23 mouse cellular contexts compared by ENCODE assay signal in the genomic region with DNA sequence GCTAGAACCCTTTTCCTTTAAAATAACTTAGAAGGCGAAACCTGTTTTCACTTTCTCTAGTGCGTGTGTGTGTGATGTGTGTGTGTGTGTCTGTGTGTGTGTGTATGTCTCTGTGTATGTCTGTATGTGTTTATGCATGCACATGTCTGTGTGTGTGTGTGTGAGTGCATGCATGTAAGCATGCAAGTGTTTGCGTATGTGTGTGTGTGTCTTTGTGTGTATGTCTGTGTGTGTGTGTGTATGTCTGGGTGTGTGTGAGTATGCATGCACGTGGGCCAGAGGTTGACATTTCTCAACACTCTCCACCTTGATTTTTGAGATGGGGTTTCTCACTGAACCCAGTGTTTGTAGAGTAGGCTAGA.
DNase-seq lines count a peak whose midpoint lies in the region; ATAC-seq and TF ChIP-seq lines count a peak whose summit lies in the region.
"Had no signal": no experiment of that assay in that cellular context is flagged by ENCODE, and none has a peak within 500 bp of the region (broad histone marks: within the 10 kb centered on the region; RNA-seq: fewer than 3 reads in every experiment).

No protein-coding gene starts in this region.

- in situ Hi-C loops in CH12.LX (cut with MboI; ENCODE audit: low pct_ligation_motif_present, low pct_unique_long_range_greater_than_20kb, low sequenced_read_pairs): loop anchor here (5.0 kb wide), 1 partner anchor 76 kb away; a partner anchor contains a TSS

- TF ChIP-seq EP300 in CH12.LX (IDR thresholded peaks at IDR 0.05; ENCODE audit: low read length): no peak

- DNase-seq in spleen, adult 2 months (ENCODE audit: low read depth in 1 of 2, low spot score in 2 of 2): no peak
- no peak for DNase-seq in spleen, postnatal 10 days (ENCODE audit: low spot score in 2 of 2)
- DNase-seq in CH12.LX (ENCODE audit: extremely low read depth): no peak
- peak; percentile 47 for DNase-seq in naive thymus-derived CD4-positive, alpha-beta T cell, adult 2 months (ENCODE audit: low read depth)
- DNase-seq in yolk sac, embryonic 10.5 days (ENCODE audit: low spot score): no peak
- DNase-seq in embryo, embryonic 10 days (ENCODE audit: low spot score): no peak
- DNase-seq: adrenal gland, adult 8-10 months; adrenal gland, postnatal 25 days; cerebellum, adult 18-20 months; cerebellum, adult 9-10 months; cerebellum, postnatal 14 days; forebrain, postnatal 0 days; gastrocnemius, postnatal 36 days; heart, adult 2 months; heart, postnatal 36 days had no signal

- H3K4me2 ChIP-seq in CH12.LX (ENCODE audit: insufficient read depth, low read depth, poor library complexity, severe bottlenecking): peak overlapping the region; percentile 67
- no peak overlapping the region for H3K4me2 ChIP-seq in hindbrain, embryonic 13.5 days
- H3K4me2 ChIP-seq: embryonic facial prominence, embryonic 12.5 days; embryonic facial prominence, embryonic 15.5 days; hindbrain, embryonic 14.5 days had no signal

- H3K27ac ChIP-seq in spleen, adult 2 months (ENCODE audit: insufficient read depth, low read length): peak overlapping the region; percentile 41
- H3K27ac ChIP-seq in CH12.LX (ENCODE audit: insufficient read depth, low read depth): peak overlapping the region; percentile 55; the same call in 1 of the 2 replicates
- no peak overlapping the region for H3K27ac ChIP-seq in hindbrain, embryonic 13.5 days
- H3K27ac ChIP-seq: embryonic facial prominence, embryonic 12.5 days; embryonic facial prominence, embryonic 15.5 days; heart, adult 2 months; hindbrain, embryonic 10.5 days; hindbrain, embryonic 14.5 days; hindbrain, postnatal 0 days had no signal

- TF ChIP-seq RAD21 in CH12.LX (IDR thresholded peaks at IDR 0.05; ENCODE audit: low read depth, low read length): no peak

- H3K9ac ChIP-seq in CH12.LX (ENCODE audit: insufficient read depth, low read depth): peak overlapping the region; percentile 37; the same call in 1 of the 2 replicates
- H3K9ac ChIP-seq in hindbrain, embryonic 13.5 days: no peak overlapping the region
- H3K9ac ChIP-seq: embryonic facial prominence, embryonic 12.5 days; embryonic facial prominence, embryonic 15.5 days; forebrain, postnatal 0 days; hindbrain, embryonic 14.5 days had no signal

- H3K4me1 ChIP-seq in spleen, adult 2 months (ENCODE audit: control insufficient read depth, insufficient read depth, insufficient read length): peaks cover 52% of the 10 kb centered on the region
- H3K4me1 ChIP-seq in CH12.LX (ENCODE audit: control insufficient read depth in 1 of 2, insufficient read depth in 2 of 2): peaks cover 24 to 70% of the 10 kb centered on the region in 2 experiments
- peaks cover 21% of the 10 kb centered on the region for H3K4me1 ChIP-seq in hindbrain, embryonic 13.5 days (replicated peaks)

- WGBS in spleen, adult 2 months: 79% methylated on average over 4 of the region's 4 CpGs
- 96% methylated on average over 4 of the region's 4 CpGs for WGBS in hindbrain, embryonic 13.5 days

- H3K27me3 ChIP-seq in spleen, adult 2 months (ENCODE audit: control insufficient read depth, insufficient read depth, low read length): no peaks in the 10 kb centered on the region
- H3K27me3 ChIP-seq in CH12.LX (replicated peaks): no peaks in the 10 kb centered on the region
- H3K27me3 ChIP-seq in hindbrain, embryonic 13.5 days: no peaks in the 10 kb centered on the region
- H3K27me3 ChIP-seq: embryonic facial prominence, embryonic 12.5 days; embryonic facial prominence, embryonic 15.5 days had no signal

- H3K9me3 ChIP-seq in CH12.LX (replicated peaks; ENCODE audit: low read length): no peaks in the 10 kb centered on the region
- H3K9me3 ChIP-seq in hindbrain, embryonic 13.5 days: no peaks in the 10 kb centered on the region
- H3K9me3 ChIP-seq: embryonic facial prominence, embryonic 12.5 days; embryonic facial prominence, embryonic 15.5 days; hindbrain, embryonic 10.5 days had no signal

- no peak overlapping the region for H3K4me3 ChIP-seq in spleen, adult 2 months (ENCODE audit: extremely low read depth, insufficient read depth, insufficient read length)
- H3K4me3 ChIP-seq in CH12.LX (replicated peaks in 1 of 3; ENCODE audit: low read depth in 2 of 3, low read length in 2 of 3, poor library complexity in 1 of 3): peak overlapping the region in 1 of 3 experiments; percentile 40
- no peak overlapping the region for H3K4me3 ChIP-seq in hindbrain, embryonic 13.5 days
- H3K4me3 ChIP-seq: embryonic facial prominence, embryonic 12.5 days; embryonic facial prominence, embryonic 15.5 days; heart, adult 2 months; hindbrain, embryonic 10.5 days had no signal

- no peak for TF ChIP-seq POLR2A in spleen, adult 2 months (IDR thresholded peaks at IDR 0.05; ENCODE audit: low read depth, low read length)
- no peak for TF ChIP-seq POLR2A in CH12.LX (IDR thresholded peaks at IDR 0.05; ENCODE audit: low read depth, low read length)

- dilution Hi-C loops in CH12.LX (cut with MboI; ENCODE audit: extremely low pct_ligation_motif_present, extremely low pct_unique_long_range_greater_than_20kb, low sequenced_read_pairs): no loop called here

- H3K79me2 ChIP-seq in CH12.LX (replicated peaks; ENCODE audit: control insufficient read depth, extremely low read depth, insufficient read depth, poor library complexity, severe bottlenecking): 0 out of 2 replicates have a peak, but pooled peaks cover 2% of the 10 kb centered on the region

- no peak for TF ChIP-seq CTCF in spleen, adult 2 months (IDR thresholded peaks at IDR 0.05; ENCODE audit: extremely low read depth, insufficient read depth, insufficient read length, insufficient replicate concordance)
- no peak for TF ChIP-seq CTCF in CH12.LX (conservative IDR thresholded peaks at IDR 0.05 in 1 of 2, IDR thresholded peaks at IDR 0.05 in 1 of 2; ENCODE audit: low read depth in 2 of 2, low read length in 2 of 2)

- no peaks in the 10 kb centered on the region for H3K36me3 ChIP-seq in spleen, adult 2 months (ENCODE audit: control insufficient read depth, insufficient read depth, low read length)
- H3K36me3 ChIP-seq in CH12.LX (replicated peaks in 1 of 2; ENCODE audit: control insufficient read depth in 1 of 2, insufficient read depth in 1 of 2, low read length in 1 of 2): no peaks in the 10 kb centered on the region
- no peaks in the 10 kb centered on the region for H3K36me3 ChIP-seq in hindbrain, embryonic 13.5 days
- H3K36me3 ChIP-seq: embryonic facial prominence, embryonic 12.5 days; embryonic facial prominence, embryonic 15.5 days; hindbrain, embryonic 10.5 days had no signal

- ATAC-seq in hindbrain, embryonic 13.5 days (ENCODE audit: low FRiP score): no peak
- ATAC-seq: forebrain, embryonic 14.5 days; hindbrain, postnatal 0 days; intestine, postnatal 0 days had no signal

TF ChIP-seq in CH12.LX, 34 proteins besides CTCF, POLR2A, EP300 and RAD21:
- TF ChIP-seq USF1 (IDR thresholded peaks at IDR 0.05; ENCODE audit: low read depth, low read length): no peak
- TF ChIP-seq MXI1 (IDR thresholded peaks at IDR 0.05; ENCODE audit: low read depth, low read length): 0 out of 2 replicates have a peak, but pooled peaks have one; percentile 16
- TF ChIP-seq BHLHE40 (IDR thresholded peaks at IDR 0.05; ENCODE audit: low read depth, low read length): 0 out of 2 replicates have a peak, but pooled peaks have one; percentile 17
- TF ChIP-seq SIN3A (IDR thresholded peaks at IDR 0.05; ENCODE audit: low read length): peak; percentile 0; the same call in 1 of the 2 replicates
TF ChIP-seq in CH12.LX: peak in this region for 3.
